Mouse (Mus musculus): ENCODE data around the gene Cox19. TPM values are rescaled to one million over a fixed set of nuclear protein-coding genes. Genes with fewer than 3 reads are reported as not detected.

Gene Cox19
- total and polyA plus RNA-seq, 3 experiments: 53.0 to 73.2 TPM; not detected in 1

DNA sequence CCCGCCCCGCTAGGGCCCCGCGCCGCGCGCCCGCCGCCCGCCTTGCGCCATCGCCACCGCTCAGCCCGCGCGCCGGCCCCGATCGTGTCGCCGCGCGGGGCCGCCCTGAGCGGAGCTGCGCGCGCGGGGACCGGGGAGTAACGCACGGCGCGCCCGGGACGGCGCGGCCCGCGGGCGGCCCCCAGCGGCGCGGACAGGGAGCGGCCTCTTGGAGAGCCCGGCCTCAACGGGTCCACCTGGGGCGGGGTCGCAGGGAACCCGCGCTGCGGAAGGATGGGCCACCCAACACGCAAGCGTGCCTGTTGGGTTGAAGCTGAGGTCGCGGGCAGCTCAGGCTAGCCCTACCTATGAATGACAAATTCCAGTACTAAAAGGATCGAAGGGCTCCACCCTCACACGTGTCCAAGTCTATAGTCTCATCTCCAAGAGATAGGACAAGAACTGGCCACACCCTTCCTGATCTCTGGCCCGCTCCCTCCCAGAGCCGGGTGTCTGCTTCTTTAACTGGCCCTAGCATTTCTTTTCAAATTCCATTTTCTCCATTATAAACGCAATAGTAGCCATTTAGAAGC lies 25.7 kb downstream of the Cox19 start, which contains the start of gene Adap1:
Gene Adap1, minus strand, starts transcription at position 228 of the 572 bp plus-strand sequence.
- peaks cover 0 to 4% of the 10 kb centered on the region in 2 experiments; a peak in 2 of 4 replicates for H3K36me3 ChIP-seq (ENCODE audit: control insufficient read depth in 1 of 2, insufficient read depth in 2 of 2, low read length in 2 of 2)
- H3K4me1 ChIP-seq (ENCODE audit: control insufficient read depth in 1 of 2, insufficient read depth in 2 of 2, low read length in 2 of 2): peaks cover 3 to 27% of the 10 kb centered on the region in 2 experiments; a peak in 3 of 4 replicates
- H3K9ac ChIP-seq (ENCODE audit: control insufficient read depth, low read depth, low read length, poor library complexity, severe bottlenecking): peak within 1 kb of the TSS; percentile 80
- peak within 1 kb of the TSS; percentile 35 for H3K27ac ChIP-seq (ENCODE audit: control insufficient read depth, low read depth, low read length)
- no peaks in the 10 kb centered on the region for H3K9me3 ChIP-seq (replicated peaks; ENCODE audit: insufficient read depth, low read length)
- DNase-seq (ENCODE audit: low read depth, low spot score): peak; percentile 81
- H3K4me3 ChIP-seq (ENCODE audit: control insufficient read depth in 1 of 2, insufficient read depth in 1 of 2, low read depth in 2 of 2, low read length in 2 of 2): peak within 1 kb of the TSS; percentile 63 to 80
- no peaks in the 10 kb centered on the region for H3K27me3 ChIP-seq (ENCODE audit: control insufficient read depth in 1 of 2, insufficient read depth in 2 of 2, low read length in 2 of 2)
- H3K79me2 ChIP-seq (ENCODE audit: control insufficient read depth, insufficient read depth, low read length, poor library complexity): peaks cover 14% of the 10 kb centered on the region
- TF ChIP-seq MXI1 (IDR thresholded peaks at IDR 0.05; ENCODE audit: low read depth, low read length) (peak; percentile 80), POLR2A (IDR thresholded peaks at IDR 0.05; ENCODE audit: control insufficient read depth in 1 of 2, insufficient read depth in 1 of 2, low read depth in 1 of 2, low read length in 2 of 2, poor library complexity in 1 of 2) (peak in 1 of 2 experiments; percentile 67; a peak in 2 of 4 replicates), BHLHE40 (IDR thresholded peaks at IDR 0.05; ENCODE audit: borderline replicate concordance, low read depth, low read length) (peak; percentile 50; the same call in 1 of the 2 replicates), MYC (IDR thresholded peaks at IDR 0.05; ENCODE audit: low read depth, low read length) (peak; percentile 80), UBTF (IDR thresholded peaks at IDR 0.05; ENCODE audit: borderline replicate concordance, insufficient read depth, low read depth, low read length) (0 out of 2 replicates have a peak, but pooled peaks have one; percentile 57), NELFE (IDR thresholded peaks at IDR 0.05; ENCODE audit: low read depth, low read length) (no peak), HCFC1 (IDR thresholded peaks at IDR 0.05; ENCODE audit: low read depth, low read length) (no peak), RAD21 (IDR thresholded peaks at IDR 0.05; ENCODE audit: low read depth, low read length) (peak; percentile 39), ELF1 (IDR thresholded peaks at IDR 0.05; ENCODE audit: low read depth, low read length) (no peak), ZC3H11A (IDR thresholded peaks at IDR 0.05; ENCODE audit: low read depth, low read length) (no peak), NRF1 (IDR thresholded peaks at IDR 0.05; ENCODE audit: insufficient read depth, low read depth, low read length, poor library complexity, severe bottlenecking) (peak; percentile 34; the same call in 1 of the 2 replicates), E2F4 (IDR thresholded peaks at IDR 0.05; ENCODE audit: borderline replicate concordance, low read depth, low read length) (no peak), ZMIZ1 (IDR thresholded peaks at IDR 0.05; ENCODE audit: low read depth, low read length) (no peak), MAX (IDR thresholded peaks at IDR 0.05; ENCODE audit: low read length) (peak; percentile 65; the same call in 1 of the 2 replicates), RCOR1 (IDR thresholded peaks at IDR 0.05; ENCODE audit: low read depth, low read length) (no peak), POLR2AphosphoS5 (IDR thresholded peaks at IDR 0.05; ENCODE audit: borderline replicate concordance, low read depth, low read length) (no peak), KAT2A (conservative IDR thresholded peaks at IDR 0.05; ENCODE audit: low read depth, low read length) (no peak), CHD1 (IDR thresholded peaks at IDR 0.05; ENCODE audit: low read depth, low read length) (no peak), JUND (IDR thresholded peaks at IDR 0.05; ENCODE audit: low read depth, low read length) (no peak), CHD2 (IDR thresholded peaks at IDR 0.05; ENCODE audit: low read length) (no peak), ETS1 (IDR thresholded peaks at IDR 0.05; ENCODE audit: low read depth, low read length) (0 out of 2 replicates have a peak, but pooled peaks have one; percentile 17), POLR2AphosphoS2 (IDR thresholded peaks at IDR 0.05; ENCODE audit: low read length) (no peak), USF2 (IDR thresholded peaks at IDR 0.05; ENCODE audit: borderline replicate concordance in 1 of 2, insufficient read depth in 1 of 2, low read depth in 1 of 2, low read length in 2 of 2) (no peak), TAL1 (IDR thresholded peaks at IDR 0.05; ENCODE audit: low read length) (no peak), SMC3 (IDR thresholded peaks at IDR 0.05; ENCODE audit: low read depth, low read length) (no peak), MYB (IDR thresholded peaks at IDR 0.05; ENCODE audit: low read depth, low read length) (no peak), TBP (IDR thresholded peaks at IDR 0.05; ENCODE audit: low read depth, low read length) (peak; percentile 43; the same call in 1 of the 2 replicates), TCF12 (IDR thresholded peaks at IDR 0.05; ENCODE audit: low read depth, low read length) (no peak), GATA1 (IDR thresholded peaks at IDR 0.05; ENCODE audit: low read depth, low read length) (no peak), ZNF384 (IDR thresholded peaks at IDR 0.05; ENCODE audit: low read depth, low read length) (no peak), MEF2A (IDR thresholded peaks at IDR 0.05; ENCODE audit: extremely low read depth, insufficient replicate concordance, low read depth, low read length, poor library complexity, severe bottlenecking) (no peak), CTCF (IDR thresholded peaks at IDR 0.05 in 2 of 3, conservative IDR thresholded peaks at IDR 0.05 in 1 of 3; ENCODE audit: control insufficient read depth in 1 of 3, insufficient read depth in 1 of 3, low read depth in 2 of 3, low read length in 3 of 3, poor library complexity in 1 of 3, severe bottlenecking in 1 of 3) (peak in 2 of 3 experiments; percentile 56 to 67; a peak in 5 of 6 replicates), GABPA (IDR thresholded peaks at IDR 0.05; ENCODE audit: low read depth, low read length) (no peak), USF1 (IDR thresholded peaks at IDR 0.05; ENCODE audit: low read depth, low read length) (peak; percentile 73), ZKSCAN1 (IDR thresholded peaks at IDR 0.05; ENCODE audit: low read depth, low read length) (no peak), MAZ (IDR thresholded peaks at IDR 0.05; ENCODE audit: low read depth, low read length) (no peak)
